Mouse (Mus musculus): ENCODE data around the gene Jag2. TPM values are rescaled to one million over a fixed set of nuclear protein-coding genes. Genes with fewer than 3 reads are reported as not detected.

The Jag2 gene
- total RNA-seq, 1 experiment: 54.1 TPM

GRCm38 (mm10) chr12:112897522-112898212 lies 31.9 kb downstream of the Jag2 start:
- H3K9me3 ChIP-seq (ENCODE audit: control insufficient read depth, insufficient read depth, low read depth, low read length): no peaks in the 10 kb centered on the region
- H3K36me3 ChIP-seq (ENCODE audit: control insufficient read depth, insufficient read depth, low read length, poor library complexity, severe bottlenecking): no peaks in the 10 kb centered on the region
- TF ChIP-seq HCFC1 (IDR thresholded peaks at IDR 0.05; ENCODE audit: borderline replicate concordance, insufficient read depth, low read length) (no peak), ZC3H11A (IDR thresholded peaks at IDR 0.05; ENCODE audit: borderline replicate concordance, low read depth, low read length) (no peak), ZNF384 (IDR thresholded peaks at IDR 0.05; ENCODE audit: low read depth, low read length) (no peak), MAFK (IDR thresholded peaks at IDR 0.05; ENCODE audit: insufficient read depth, low read depth, low read length) (no peak), CHD2 (IDR thresholded peaks at IDR 0.05; ENCODE audit: low read depth, low read length) (no peak)
- H3K9ac ChIP-seq (ENCODE audit: insufficient read depth, low read depth, low read length, poor library complexity, severe bottlenecking): no peak overlapping the region
- H3K4me3 ChIP-seq (ENCODE audit: insufficient read depth in 1 of 2, low read depth in 1 of 2, low read length in 2 of 2, poor library complexity in 1 of 2, severe bottlenecking in 1 of 2): no peak overlapping the region
- no peaks in the 10 kb centered on the region for H3K4me1 ChIP-seq (ENCODE audit: control insufficient read depth in 2 of 2, insufficient read depth in 2 of 2, low read length in 2 of 2, poor library complexity in 1 of 2)
- H3K27ac ChIP-seq (ENCODE audit: insufficient read depth, low read depth, low read length, poor library complexity, severe bottlenecking): no peak overlapping the region
- in situ Hi-C loops (cut with MboI; ENCODE audit: low sequenced_read_pairs in 2 of 2, unreplicated experiment in 2 of 2): no loop called here
- no peak for DNase-seq (ENCODE audit: low read depth, low spot score)

- peaks cover 5% of the 10 kb centered on the region for H3K9me3 ChIP-seq (ENCODE audit: control insufficient read depth, insufficient read depth, low read depth, low read length)
- no peak for DNase-seq (ENCODE audit: low read depth, low spot score)
- in situ Hi-C loops (cut with MboI; ENCODE audit: low sequenced_read_pairs in 2 of 2, unreplicated experiment in 2 of 2): no loop called here
- H3K4me3 ChIP-seq (ENCODE audit: insufficient read depth in 1 of 2, low read depth in 1 of 2, low read length in 2 of 2, poor library complexity in 1 of 2, severe bottlenecking in 1 of 2): no peak overlapping the region
- H3K4me1 ChIP-seq (ENCODE audit: control insufficient read depth in 2 of 2, insufficient read depth in 2 of 2, low read length in 2 of 2, poor library complexity in 1 of 2): no peaks in the 10 kb centered on the region
- H3K36me3 ChIP-seq (ENCODE audit: control insufficient read depth, insufficient read depth, low read length, poor library complexity, severe bottlenecking): no peaks in the 10 kb centered on the region
- TF ChIP-seq HCFC1 (IDR thresholded peaks at IDR 0.05; ENCODE audit: borderline replicate concordance, insufficient read depth, low read length) (no peak), ZNF384 (IDR thresholded peaks at IDR 0.05; ENCODE audit: low read depth, low read length) (no peak), CHD2 (IDR thresholded peaks at IDR 0.05; ENCODE audit: low read depth, low read length) (no peak), ZC3H11A (IDR thresholded peaks at IDR 0.05; ENCODE audit: borderline replicate concordance, low read depth, low read length) (no peak), MAFK (IDR thresholded peaks at IDR 0.05; ENCODE audit: insufficient read depth, low read depth, low read length) (no peak)
- H3K27ac ChIP-seq (ENCODE audit: insufficient read depth, low read depth, low read length, poor library complexity, severe bottlenecking): no peak overlapping the region
- H3K9ac ChIP-seq (ENCODE audit: insufficient read depth, low read depth, low read length, poor library complexity, severe bottlenecking): no peak overlapping the region
Observed at GRCm38 (mm10) chr12:112894969-112895368, 34.6 kb downstream of the Jag2 start.

- in situ Hi-C loops (cut with MboI; ENCODE audit: low sequenced_read_pairs in 2 of 2, unreplicated experiment in 2 of 2): no loop called here
- no peak overlapping the region for H3K27ac ChIP-seq (ENCODE audit: insufficient read depth, low read depth, low read length, poor library complexity, severe bottlenecking)
- no peak for TF ChIP-seq HCFC1 (IDR thresholded peaks at IDR 0.05; ENCODE audit: borderline replicate concordance, insufficient read depth, low read length)
- TF ChIP-seq ZC3H11A (IDR thresholded peaks at IDR 0.05; ENCODE audit: borderline replicate concordance, low read depth, low read length): no peak
- TF ChIP-seq MAFK (IDR thresholded peaks at IDR 0.05; ENCODE audit: insufficient read depth, low read depth, low read length): no peak
- no peak for TF ChIP-seq ZNF384 (IDR thresholded peaks at IDR 0.05; ENCODE audit: low read depth, low read length)
- TF ChIP-seq CHD2 (IDR thresholded peaks at IDR 0.05; ENCODE audit: low read depth, low read length): no peak
- DNase-seq (ENCODE audit: low read depth, low spot score): no peak
- peaks cover 5% of the 10 kb centered on the region for H3K9me3 ChIP-seq (ENCODE audit: control insufficient read depth, insufficient read depth, low read depth, low read length)
- H3K9ac ChIP-seq (ENCODE audit: insufficient read depth, low read depth, low read length, poor library complexity, severe bottlenecking): no peak overlapping the region
- no peaks in the 10 kb centered on the region for H3K36me3 ChIP-seq (ENCODE audit: control insufficient read depth, insufficient read depth, low read length, poor library complexity, severe bottlenecking)
- no peak overlapping the region for H3K4me3 ChIP-seq (ENCODE audit: insufficient read depth in 1 of 2, low read depth in 1 of 2, low read length in 2 of 2, poor library complexity in 1 of 2, severe bottlenecking in 1 of 2)
- no peaks in the 10 kb centered on the region for H3K4me1 ChIP-seq (ENCODE audit: control insufficient read depth in 2 of 2, insufficient read depth in 2 of 2, low read length in 2 of 2, poor library complexity in 1 of 2)
Observed at GRCm38 (mm10) chr12:112894303-112894884, 35.2 kb downstream of the Jag2 start.

- TF ChIP-seq CHD2 (IDR thresholded peaks at IDR 0.05; ENCODE audit: low read depth, low read length) (no peak), MAFK (IDR thresholded peaks at IDR 0.05; ENCODE audit: insufficient read depth, low read depth, low read length) (no peak), HCFC1 (IDR thresholded peaks at IDR 0.05; ENCODE audit: borderline replicate concordance, insufficient read depth, low read length) (no peak), ZC3H11A (IDR thresholded peaks at IDR 0.05; ENCODE audit: borderline replicate concordance, low read depth, low read length) (no peak), ZNF384 (IDR thresholded peaks at IDR 0.05; ENCODE audit: low read depth, low read length) (no peak)
- no peak for DNase-seq (ENCODE audit: low read depth, low spot score)
- no peaks in the 10 kb centered on the region for H3K4me1 ChIP-seq (ENCODE audit: control insufficient read depth in 2 of 2, insufficient read depth in 2 of 2, low read length in 2 of 2, poor library complexity in 1 of 2)
- peaks cover 6% of the 10 kb centered on the region for H3K9me3 ChIP-seq (ENCODE audit: control insufficient read depth, insufficient read depth, low read depth, low read length)
- H3K36me3 ChIP-seq (ENCODE audit: control insufficient read depth, insufficient read depth, low read length, poor library complexity, severe bottlenecking): no peaks in the 10 kb centered on the region
- H3K4me3 ChIP-seq (ENCODE audit: insufficient read depth in 1 of 2, low read depth in 1 of 2, low read length in 2 of 2, poor library complexity in 1 of 2, severe bottlenecking in 1 of 2): no peak overlapping the region
- no peak overlapping the region for H3K27ac ChIP-seq (ENCODE audit: insufficient read depth, low read depth, low read length, poor library complexity, severe bottlenecking)
- in situ Hi-C loops (cut with MboI; ENCODE audit: low sequenced_read_pairs in 2 of 2, unreplicated experiment in 2 of 2): no loop called here
- no peak overlapping the region for H3K9ac ChIP-seq (ENCODE audit: insufficient read depth, low read depth, low read length, poor library complexity, severe bottlenecking)
Observed at GRCm38 (mm10) chr12:112885465-112885864, 44.1 kb downstream of the Jag2 start.

All from ES-E14 (cell line).